In the genomic region with DNA sequence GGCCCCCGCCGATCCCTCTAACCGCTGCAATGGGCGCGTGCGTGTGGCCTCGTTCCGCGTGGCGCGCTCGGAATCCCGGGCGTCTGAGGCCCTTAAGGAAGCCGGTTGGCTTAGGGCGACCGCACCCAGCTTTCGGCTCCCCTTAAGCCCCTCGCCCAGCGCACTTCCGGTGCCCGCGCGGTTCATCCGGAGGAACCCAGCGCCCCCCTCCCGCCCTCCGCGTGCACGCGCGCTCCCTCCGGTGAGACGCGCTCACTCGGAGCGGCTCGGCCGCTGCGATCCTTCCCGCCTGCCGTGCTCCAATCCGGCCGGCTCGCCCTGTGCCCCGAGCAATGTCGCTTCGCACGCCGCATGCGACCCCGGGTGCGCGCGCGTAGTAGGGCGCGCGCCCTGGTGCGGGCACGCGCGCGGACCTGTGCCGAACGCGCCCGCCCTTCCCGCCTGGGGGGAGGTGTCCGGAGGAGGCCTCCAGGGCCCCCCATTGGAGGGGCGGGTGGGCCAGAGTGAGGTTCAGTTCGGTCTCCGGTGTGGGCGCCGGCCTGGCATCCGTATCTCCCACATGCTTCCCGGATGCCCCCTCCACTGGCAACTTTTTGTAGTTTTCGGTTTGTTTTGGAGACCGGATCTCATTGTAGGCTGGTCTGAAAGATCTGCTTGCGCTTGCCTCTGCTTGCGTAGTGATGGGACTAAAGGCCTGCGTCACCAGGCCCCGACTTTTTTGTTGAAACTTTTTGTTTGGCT, we compare ENCODE assay signal across 1 mouse cellular context.
TF ChIP-seq lines count a peak whose summit lies in the region.

No protein-coding gene starts in this region.

TF ChIP-seq in MEL, 35 proteins besides CTCF, POLR2A, EP300 and RAD21:
- peak; percentile 65; the same call in 1 of the 2 replicates for TF ChIP-seq MXI1 (IDR thresholded peaks at IDR 0.05; ENCODE audit: low read depth, low read length)
- peak; percentile 66; the same call in 1 of the 2 replicates for TF ChIP-seq ZMIZ1 (IDR thresholded peaks at IDR 0.05; ENCODE audit: low read depth, low read length)
- no peak; the same call in 1 of the 2 replicates for TF ChIP-seq ELF1 (IDR thresholded peaks at IDR 0.05; ENCODE audit: low read depth, low read length)
- TF ChIP-seq MAFK (IDR thresholded peaks at IDR 0.05; ENCODE audit: borderline replicate concordance, low read depth, low read length), result no peak
- peak; percentile 94; the same call in 1 of the 2 replicates for TF ChIP-seq CHD1 (IDR thresholded peaks at IDR 0.05; ENCODE audit: low read depth, low read length)
- no peak for TF ChIP-seq TBP (IDR thresholded peaks at IDR 0.05; ENCODE audit: low read depth, low read length)
- TF ChIP-seq POLR2AphosphoS2 (IDR thresholded peaks at IDR 0.05; ENCODE audit: low read length), result peak; percentile 18; the same call in 1 of the 2 replicates
- peak; percentile 65; the same call in 1 of the 2 replicates for TF ChIP-seq MAX (IDR thresholded peaks at IDR 0.05; ENCODE audit: low read length)
- TF ChIP-seq SIN3A (IDR thresholded peaks at IDR 0.05; ENCODE audit: low read length), result peak; percentile 44
- no peak for TF ChIP-seq NELFE (IDR thresholded peaks at IDR 0.05; ENCODE audit: low read depth, low read length)
- TF ChIP-seq MYC (IDR thresholded peaks at IDR 0.05; ENCODE audit: low read depth, low read length), result peak; percentile 80
- no peak for TF ChIP-seq ZC3H11A (IDR thresholded peaks at IDR 0.05; ENCODE audit: low read depth, low read length)
- TF ChIP-seq KAT2A (conservative IDR thresholded peaks at IDR 0.05; ENCODE audit: low read depth, low read length), result no peak
